Mouse (Mus musculus) stomach, postnatal 0 days (tissue): ENCODE data around the gene Klhdc8a. TPM values are rescaled to one million over a fixed set of nuclear protein-coding genes. Genes with fewer than 3 reads are reported as not detected.

Experiments
- ATAC-seq: fragments of 200-750 bp; cut with Nextera tagmentation; 2 replicates; pipeline ENCODE4 v1.8.0; 2017; ENCODE audit not compliant: low FRiP score, low TSS enrichment
- DNase-seq: peaks from one replicate; pipeline ENCODE4 v3.0.0-alpha.2; 2016; ENCODE audit warnings: low spot score
- H3K27ac ChIP-seq: fragments of 300-500 bp; sonication (generic); replicated peaks from 2 replicates; pipeline ENCODE4 v1.5.1; 2014; ENCODE audit warnings: mild to moderate bottlenecking, control low read depth
- H3K27me3 ChIP-seq: fragments of 300-500 bp; sonication (generic); 2 replicates; pipeline ENCODE4 v1.6.1; 2014; ENCODE audit warnings: low read length; ENCODE audit not compliant: control insufficient read depth, insufficient read depth
- H3K36me3 ChIP-seq: fragments of 300-500 bp; sonication (generic); 2 replicates; pipeline ENCODE4 v1.6.1; 2014; ENCODE audit warnings: low read length, mixed read lengths; ENCODE audit not compliant: control insufficient read depth, insufficient read depth
- H3K4me1 ChIP-seq: fragments of 300-500 bp; sonication (generic); replicated peaks from 2 replicates; pipeline ENCODE4 v1.6.1; 2014; ENCODE audit warnings: antibody characterized with exemption; ENCODE audit not compliant: control insufficient read depth, insufficient read depth
- H3K4me2 ChIP-seq: fragments of 300-500 bp; sonication (generic); replicated peaks from 2 replicates; pipeline ENCODE4 v1.6.1; 2014; ENCODE audit warnings: low read depth, mild to moderate bottlenecking, control low read depth, moderate library complexity
- H3K4me3 ChIP-seq: fragments of 300-500 bp; sonication (generic); 2 replicates; pipeline ENCODE4 v1.5.1; 2014; ENCODE audit warnings: low read depth, low read length, control low read depth
- H3K9ac ChIP-seq: fragments of 300-500 bp; sonication (generic); 2 replicates; pipeline ENCODE4 v1.6.1; 2014; ENCODE audit warnings: mild to moderate bottlenecking, low read length, control low read depth, mixed read lengths
- H3K9me3 ChIP-seq: fragments of 300-500 bp; sonication (generic); 2 replicates; pipeline ENCODE4 v1.6.1; 2016; ENCODE audit warnings: low read length; ENCODE audit not compliant: control insufficient read depth
- CTCF ChIP-seq: IDR thresholded peaks from 2 replicates; pipeline ENCODE4 v1.5.1; 2016; ENCODE audit warnings: antibody characterized with exemption, low read depth, mild to moderate bottlenecking, moderate library complexity
- EP300 ChIP-seq: optimal IDR thresholded peaks from 2 replicates; pipeline ENCODE3; 2016; ENCODE audit warnings: antibody characterized with exemption
- WGBS: fragments of 180-500 bp; shearing (Covaris S2); extraction: QIAGEN DNeasy Blood & Tissue Kit; methylation state at CpG from one replicate; pipeline ENCODE4 v1.1.7; 2014; 5-methylcytosine and 5-hydroxymethylcytosine counted together
- polyA plus RNA-seq: library from polyadenylated mRNA; unstranded; fragments of >200 nt; fragmentation: Nextera tagmentation; extraction: Ambion mirVana; gene quantifications from 2 replicates; pipeline ENCODE4 v1.2.1, GENCODE M21; 2015

The Klhdc8a gene
- polyA plus RNA-seq, 1 experiment from 2014 or later: 0.34 TPM

GRCm38 (mm10) chr1:132286735-132287134 is 11.7 kb upstream of the Klhdc8a start:
- Histone ChIP-seq H3K27ac (no peak overlapping the region), H3K27me3 (no peaks in the 10 kb centered on the region), H3K4me3 (no peak overlapping the region), H3K4me1 (no peaks in the 10 kb centered on the region), H3K4me2 (no peak overlapping the region), H3K9me3 (no peaks in the 10 kb centered on the region), H3K9ac (no peak overlapping the region), H3K36me3 (no peaks in the 10 kb centered on the region)
- ATAC-seq (no peak), DNase-seq (no peak)
- 45% methylated on average over 1 of the region's 1 CpGs for WGBS
- no peak for TF ChIP-seq CTCF
- TF ChIP-seq EP300: no peak

- Histone ChIP-seq H3K9me3 (no peaks in the 10 kb centered on the region), H3K36me3 (no peaks in the 10 kb centered on the region), H3K4me1 (peaks cover under 1% of the 10 kb centered on the region; the same call in 1 of the 2 replicates), H3K9ac (no peak overlapping the region), H3K4me2 (no peak overlapping the region), H3K27ac (no peak overlapping the region), H3K4me3 (no peak overlapping the region), H3K27me3 (no peaks in the 10 kb centered on the region)
- ATAC-seq (no peak), DNase-seq (no peak)
- TF ChIP-seq EP300 (no peak), CTCF (no peak)
- 59% methylated on average over 2 of the region's 2 CpGs for WGBS
Observed at GRCm38 (mm10) chr1:132287445-132287844, 11.0 kb upstream of the Klhdc8a start.

DNA sequence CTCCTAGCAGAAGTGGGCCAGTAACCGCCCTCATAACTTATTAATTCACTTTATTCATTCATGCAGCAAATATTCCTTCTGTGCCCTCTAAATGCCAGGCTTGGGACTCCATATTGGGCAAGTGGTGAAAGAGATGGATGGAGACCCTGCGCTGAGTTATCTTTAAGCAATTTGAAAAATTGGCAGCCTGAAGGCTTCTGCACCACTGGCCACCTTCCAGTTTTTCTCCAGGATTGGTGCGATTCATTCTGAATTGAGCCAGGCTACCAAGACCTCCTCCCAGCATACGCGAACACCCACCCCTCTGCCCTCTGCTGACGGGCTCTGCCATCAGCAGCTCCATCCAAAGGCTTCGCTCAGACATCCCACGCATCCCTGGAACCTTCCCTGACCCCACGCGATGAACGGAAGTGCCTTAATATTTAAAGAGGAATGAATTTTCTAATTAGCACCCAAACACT is 10.4 kb upstream of the Klhdc8a start:
- H3K4me3 ChIP-seq: no peak overlapping the region
- ATAC-seq (no peak), DNase-seq (peak; percentile 25)
- H3K9ac ChIP-seq: no peak overlapping the region
- no peaks in the 10 kb centered on the region for H3K9me3 ChIP-seq
- H3K4me1 ChIP-seq: peaks cover 5% of the 10 kb centered on the region; the same call in 1 of the 2 replicates
- no peak for TF ChIP-seq EP300
- peak; percentile 54 for TF ChIP-seq CTCF
- H3K27ac ChIP-seq: no peak overlapping the region
- no peaks in the 10 kb centered on the region for H3K27me3 ChIP-seq
- 29% methylated on average over 11 of the region's 11 CpGs for WGBS
- H3K36me3 ChIP-seq: no peaks in the 10 kb centered on the region
- H3K4me2 ChIP-seq: no peak overlapping the region

GRCm38 (mm10) chr1:132289965-132290364 is 8.5 kb upstream of the Klhdc8a start:
- Histone ChIP-seq H3K9me3 (no peaks in the 10 kb centered on the region), H3K27ac (no peak overlapping the region), H3K36me3 (no peaks in the 10 kb centered on the region), H3K4me3 (no peak overlapping the region), H3K27me3 (no peaks in the 10 kb centered on the region), H3K4me2 (no peak overlapping the region), H3K4me1 (peaks cover 5% of the 10 kb centered on the region; the same call in 1 of the 2 replicates), H3K9ac (no peak overlapping the region)
- DNase-seq: no peak
- TF ChIP-seq CTCF: no peak
- no peak for TF ChIP-seq EP300
- ATAC-seq: no peak
- WGBS: 73% methylated on average over 6 of the region's 6 CpGs

DNA sequence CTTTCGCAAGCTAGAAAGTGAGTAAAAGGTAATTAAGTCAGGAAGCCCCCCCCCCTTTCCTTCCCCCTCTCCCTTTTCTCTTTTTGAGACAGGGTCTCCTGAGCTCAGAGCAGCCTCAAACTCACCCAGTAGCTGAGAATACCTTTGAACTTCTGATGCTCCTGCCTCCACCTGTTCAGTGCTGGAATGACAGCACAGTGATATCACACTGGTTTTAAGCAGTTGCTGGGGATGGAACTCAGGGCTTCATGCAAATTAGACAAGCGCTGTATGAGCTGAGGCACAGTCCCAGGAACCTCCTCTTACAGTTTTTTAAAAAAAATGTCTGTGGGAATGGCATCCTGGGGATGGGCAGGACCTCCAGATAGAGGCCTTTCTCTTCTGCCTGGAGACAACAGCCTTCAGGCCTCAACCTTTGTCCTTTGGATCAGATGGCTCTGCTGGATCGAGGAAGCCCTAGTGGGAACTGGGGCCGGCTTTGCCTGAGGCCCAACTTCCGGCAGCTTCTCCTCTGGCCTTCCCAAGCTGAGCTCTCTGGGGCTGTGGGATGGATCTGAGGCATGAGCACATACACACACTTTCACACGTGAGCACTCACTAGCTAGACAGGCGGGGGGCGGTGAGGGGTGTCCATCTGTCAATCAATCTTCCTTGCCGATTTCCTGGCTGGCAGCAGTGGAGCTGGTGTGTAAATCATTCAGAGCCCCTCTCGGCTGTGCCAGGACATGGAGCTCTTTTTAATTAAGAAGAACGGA is 7.3 kb upstream of the Klhdc8a start:
- H3K36me3 ChIP-seq: no peaks in the 10 kb centered on the region
- H3K4me2 ChIP-seq: no peak overlapping the region
- no peak for DNase-seq
- no peak overlapping the region for H3K27ac ChIP-seq
- 67% methylated on average over 11 of the region's 11 CpGs for WGBS
- peaks cover 5% of the 10 kb centered on the region; the same call in 1 of the 2 replicates for H3K4me1 ChIP-seq
- H3K9me3 ChIP-seq: no peaks in the 10 kb centered on the region
- H3K4me3 ChIP-seq: no peak overlapping the region
- H3K27me3 ChIP-seq: no peaks in the 10 kb centered on the region
- TF ChIP-seq EP300 (no peak), CTCF (peak; percentile 14; the same call in 1 of the 2 replicates)
- no peak for ATAC-seq
- no peak overlapping the region for H3K9ac ChIP-seq

DNA sequence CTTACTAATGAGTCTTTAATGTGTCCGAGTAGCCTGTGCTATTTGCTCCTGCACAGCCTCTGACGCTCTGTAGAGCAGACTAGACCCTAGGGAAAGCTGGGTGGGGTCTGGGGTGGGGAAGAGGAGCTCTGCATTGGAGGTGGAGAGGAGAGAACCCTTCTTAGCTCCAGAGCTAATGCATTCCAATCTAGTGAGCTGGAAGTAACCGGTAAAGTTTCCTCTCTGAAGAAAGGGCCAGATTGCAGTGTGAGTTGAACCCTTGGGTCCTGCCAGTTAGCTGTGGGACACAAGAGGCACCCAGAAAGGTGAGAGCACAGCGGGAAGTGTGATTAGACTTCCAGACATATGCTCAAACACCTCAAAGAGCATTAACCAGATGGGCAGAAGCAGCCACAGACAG is 6.7 kb upstream of the Klhdc8a start:
- Histone ChIP-seq H3K9ac (no peak overlapping the region), H3K4me2 (no peak overlapping the region), H3K27ac (no peak overlapping the region), H3K9me3 (no peaks in the 10 kb centered on the region), H3K36me3 (no peaks in the 10 kb centered on the region), H3K27me3 (no peaks in the 10 kb centered on the region), H3K4me3 (no peak overlapping the region), H3K4me1 (peaks cover 5% of the 10 kb centered on the region; the same call in 1 of the 2 replicates)
- DNase-seq (no peak), ATAC-seq (no peak)
- TF ChIP-seq CTCF (no peak), EP300 (no peak)
- WGBS: 43% methylated on average over 4 of the region's 4 CpGs
